Mouse (Mus musculus) ES-E14 (cell line): ENCODE measurements around the gene Drosha.

Experiments used
- CHD2 ChIP-seq: IDR thresholded peaks from 2 replicates; pipeline ENCODE4 v1.6.1; 2014; ENCODE audit warnings: mild to moderate bottlenecking, low read depth, low read length, inconsistent platforms
- HCFC1 ChIP-seq: IDR thresholded peaks from 2 replicates; pipeline ENCODE4 v1.6.1; 2012; ENCODE audit warnings: low read length, inconsistent platforms, borderline replicate concordance; ENCODE audit not compliant: insufficient read depth
- ZC3H11A ChIP-seq: IDR thresholded peaks from 2 replicates; pipeline ENCODE4 v1.6.1; 2012; ENCODE audit warnings: low read depth, mild to moderate bottlenecking, inconsistent platforms, low read length, borderline replicate concordance

- no peak for TF ChIP-seq ZC3H11A
- TF ChIP-seq CHD2, result no peak
- TF ChIP-seq HCFC1, result no peak
Observed at GRCm38 (mm10) chr15:12853471-12853870, 28.9 kb downstream of the Drosha start.
